Mouse (Mus musculus): ENCODE data around the gene Mrpl14. TPM values are rescaled to one million over a fixed set of nuclear protein-coding genes. Genes with fewer than 3 reads are reported as not detected.

Mrpl14 gene
- total RNA-seq (2014; rRNA removed), result 25.3 and 40.2 TPM in 2 replicates
- 98.6 and 120 TPM in 2 replicates for polyA plus RNA-seq (2015; fragmentation: Nextera tagmentation; extraction: Ambion mirVana)

GRCm38 (mm10) chr17:45686093-45686619 lies at the start of gene Mrpl14:
Mrpl14 (plus strand) TSS chr17:45686322.
- peak; percentile 28; the same call in 1 of the 2 replicates for TF ChIP-seq CTCF (IDR thresholded peaks at IDR 0.05; ENCODE audit: low read depth)
- H3K27ac ChIP-seq (ENCODE audit: low read depth, low read length), result peak within 1 kb of the TSS; percentile 84
- no peaks in the 10 kb centered on the region for H3K27me3 ChIP-seq (ENCODE audit: insufficient read depth, low read length)
- peak within 1 kb of the TSS; percentile 78 for H3K4me3 ChIP-seq (ENCODE audit: low read depth, low read length)
- H3K9me3 ChIP-seq (ENCODE audit: low read length), result no peaks in the 10 kb centered on the region
- 0% methylated on average over 31 of the region's 50 CpGs for WGBS
- H3K36me3 ChIP-seq (ENCODE audit: insufficient read depth), result no peaks in the 10 kb centered on the region
- peak; percentile 86 for ATAC-seq
- peak within 1 kb of the TSS; percentile 89 for H3K9ac ChIP-seq
- peak within 1 kb of the TSS; percentile 83 for H3K4me2 ChIP-seq (ENCODE audit: low read depth)
- peak; percentile 99 for DNase-seq
- peaks cover 11% of the 10 kb centered on the region; the same call in 1 of the 2 replicates for H3K4me1 ChIP-seq (ENCODE audit: insufficient read depth)

DNA sequence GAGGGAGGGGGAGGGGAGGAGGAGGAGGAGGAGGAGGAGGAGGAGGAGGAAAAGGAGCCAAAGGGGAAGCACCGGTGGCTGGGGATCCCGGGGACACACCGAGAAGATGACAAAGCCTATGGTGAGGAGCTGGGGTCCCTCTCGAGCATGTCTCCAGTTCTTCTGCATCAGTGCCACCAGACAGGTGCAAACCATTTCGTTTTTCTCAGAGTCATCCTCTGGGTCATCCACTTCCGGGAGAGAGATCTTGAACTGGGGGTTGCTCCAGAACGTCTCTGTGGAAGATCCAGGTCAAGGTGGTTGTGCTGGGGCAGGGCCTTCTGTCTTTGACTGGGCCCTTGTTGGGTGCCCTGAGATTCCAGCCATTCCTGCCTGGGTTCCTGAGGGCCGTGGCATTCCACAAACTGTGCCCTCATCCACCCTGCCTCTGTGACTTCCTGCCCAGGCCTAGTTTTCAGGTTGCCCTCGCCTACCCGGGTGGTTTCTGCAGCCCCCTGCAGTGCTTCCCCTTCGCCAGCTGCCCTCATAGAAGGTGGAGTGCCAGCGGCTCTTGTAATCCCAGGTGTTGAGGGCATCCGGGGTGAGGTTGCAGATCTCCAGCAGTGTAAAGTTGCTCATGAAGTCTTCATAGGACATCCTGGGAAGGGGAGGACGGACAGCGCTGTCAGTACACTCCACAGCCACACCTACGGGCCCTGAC lies 47.4 kb upstream of the Mrpl14 start:
- Histone ChIP-seq H3K27ac (ENCODE audit: low read depth, low read length) (no peak overlapping the region), H3K9ac (no peak overlapping the region), H3K4me1 (ENCODE audit: insufficient read depth) (no peaks in the 10 kb centered on the region), H3K36me3 (ENCODE audit: insufficient read depth) (no peaks in the 10 kb centered on the region), H3K27me3 (ENCODE audit: insufficient read depth, low read length) (no peaks in the 10 kb centered on the region), H3K9me3 (ENCODE audit: low read length) (no peaks in the 10 kb centered on the region), H3K4me2 (ENCODE audit: low read depth) (no peak overlapping the region), H3K4me3 (ENCODE audit: low read depth, low read length) (no peak overlapping the region)
- no peak for ATAC-seq
- no peak for TF ChIP-seq CTCF (IDR thresholded peaks at IDR 0.05; ENCODE audit: low read depth)
- WGBS, result 76% methylated on average over 16 of the region's 16 CpGs
- no peak for DNase-seq

GRCm38 (mm10) chr17:45641981-45642380 lies 44.1 kb upstream of the Mrpl14 start:
- Histone ChIP-seq H3K4me2 (ENCODE audit: low read depth) (no peak overlapping the region), H3K9me3 (ENCODE audit: low read length) (no peaks in the 10 kb centered on the region), H3K27me3 (ENCODE audit: insufficient read depth, low read length) (no peaks in the 10 kb centered on the region), H3K27ac (ENCODE audit: low read depth, low read length) (no peak overlapping the region), H3K4me1 (ENCODE audit: insufficient read depth) (no peaks in the 10 kb centered on the region), H3K9ac (no peak overlapping the region), H3K36me3 (ENCODE audit: insufficient read depth) (no peaks in the 10 kb centered on the region), H3K4me3 (ENCODE audit: low read depth, low read length) (no peak overlapping the region)
- no peak for DNase-seq
- ATAC-seq, result no peak
- TF ChIP-seq CTCF (IDR thresholded peaks at IDR 0.05; ENCODE audit: low read depth), result no peak
- 94% methylated on average over 8 of the region's 8 CpGs for WGBS

DNA sequence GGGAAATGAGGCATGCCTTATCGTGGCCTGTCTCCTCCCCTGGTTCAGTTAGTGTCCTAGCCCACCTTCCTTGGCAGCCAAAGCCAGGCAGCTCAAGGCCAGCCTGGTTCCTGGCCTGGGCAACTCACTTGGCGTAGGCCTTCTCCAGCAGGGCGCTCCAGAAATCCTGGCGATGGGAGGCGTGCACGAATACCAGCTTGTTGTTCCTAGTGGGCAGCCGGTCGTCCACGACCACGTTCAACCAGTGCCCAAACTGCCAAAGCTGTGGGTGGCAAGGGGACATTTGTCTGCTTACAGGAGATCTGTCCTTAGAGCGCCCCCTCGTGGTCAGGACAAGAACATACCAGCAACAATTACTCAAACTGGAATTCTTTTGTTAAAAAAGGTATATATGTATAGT lies 43.4 kb upstream of the Mrpl14 start:
- no peak overlapping the region for H3K27ac ChIP-seq (ENCODE audit: low read depth, low read length)
- no peaks in the 10 kb centered on the region for H3K27me3 ChIP-seq (ENCODE audit: insufficient read depth, low read length)
- 16% methylated on average over 12 of the region's 12 CpGs for WGBS
- ATAC-seq (peak; percentile 54; the same call in 1 of the 2 replicates), DNase-seq (peak; percentile 72)
- TF ChIP-seq CTCF (IDR thresholded peaks at IDR 0.05; ENCODE audit: low read depth), result peak; percentile 84
- H3K9me3 ChIP-seq (ENCODE audit: low read length), result no peaks in the 10 kb centered on the region
- no peaks in the 10 kb centered on the region for H3K36me3 ChIP-seq (ENCODE audit: insufficient read depth)
- H3K9ac ChIP-seq, result no peak overlapping the region
- H3K4me1 ChIP-seq (ENCODE audit: insufficient read depth), result no peaks in the 10 kb centered on the region
- H3K4me2 ChIP-seq (ENCODE audit: low read depth), result no peak overlapping the region
- no peak overlapping the region for H3K4me3 ChIP-seq (ENCODE audit: low read depth, low read length)

GRCm38 (mm10) chr17:45644185-45644584 lies 41.9 kb upstream of the Mrpl14 start:
- no peaks in the 10 kb centered on the region for H3K4me1 ChIP-seq (ENCODE audit: insufficient read depth)
- TF ChIP-seq CTCF (IDR thresholded peaks at IDR 0.05; ENCODE audit: low read depth), result 0 out of 2 replicates have a peak, but pooled peaks have one; percentile 30
- no peak overlapping the region for H3K9ac ChIP-seq
- H3K27ac ChIP-seq (ENCODE audit: low read depth, low read length), result no peak overlapping the region
- no peaks in the 10 kb centered on the region for H3K9me3 ChIP-seq (ENCODE audit: low read length)
- no peak overlapping the region for H3K4me2 ChIP-seq (ENCODE audit: low read depth)
- no peak for DNase-seq
- WGBS, result 91% methylated on average over 4 of the region's 4 CpGs
- ATAC-seq, result no peak
- no peak overlapping the region for H3K4me3 ChIP-seq (ENCODE audit: low read depth, low read length)
- H3K36me3 ChIP-seq (ENCODE audit: insufficient read depth), result no peaks in the 10 kb centered on the region
- H3K27me3 ChIP-seq (ENCODE audit: insufficient read depth, low read length), result no peaks in the 10 kb centered on the region

DNA sequence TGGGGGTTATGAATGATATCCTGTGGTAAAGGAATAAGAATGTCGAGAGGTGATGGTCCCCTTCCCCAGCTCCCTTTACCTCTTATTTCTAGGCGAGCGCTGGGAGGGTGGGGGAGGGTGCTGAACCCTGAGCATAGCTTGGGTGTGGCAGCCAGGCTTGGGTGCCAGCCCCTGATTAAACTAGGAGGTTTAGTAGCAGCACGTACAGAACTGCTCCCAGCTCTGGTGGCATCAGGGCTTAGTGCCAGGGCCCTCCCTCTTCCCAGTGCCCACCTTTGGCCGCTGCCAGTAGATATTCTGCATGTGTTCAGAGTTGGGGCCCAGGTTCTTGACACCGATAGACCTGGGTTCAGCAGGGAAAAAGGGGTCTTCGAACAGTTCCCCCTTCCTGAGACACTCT lies 32.9 kb upstream of the Mrpl14 start:
- ATAC-seq (no peak), DNase-seq (no peak)
- 71% methylated on average over 7 of the region's 7 CpGs for WGBS
- Histone ChIP-seq H3K4me3 (ENCODE audit: low read depth, low read length) (no peak overlapping the region), H3K27me3 (ENCODE audit: insufficient read depth, low read length) (no peaks in the 10 kb centered on the region), H3K27ac (ENCODE audit: low read depth, low read length) (no peak overlapping the region), H3K9me3 (ENCODE audit: low read length) (no peaks in the 10 kb centered on the region), H3K4me1 (ENCODE audit: insufficient read depth) (no peaks in the 10 kb centered on the region), H3K9ac (no peak overlapping the region), H3K36me3 (ENCODE audit: insufficient read depth) (no peaks in the 10 kb centered on the region), H3K4me2 (ENCODE audit: low read depth) (no peak overlapping the region)
- no peak for TF ChIP-seq CTCF (IDR thresholded peaks at IDR 0.05; ENCODE audit: low read depth)

GRCm38 (mm10) chr17:45655820-45656219 lies 30.3 kb upstream of the Mrpl14 start:
- Histone ChIP-seq H3K4me1 (ENCODE audit: insufficient read depth) (no peaks in the 10 kb centered on the region), H3K9me3 (ENCODE audit: low read length) (no peaks in the 10 kb centered on the region), H3K27ac (ENCODE audit: low read depth, low read length) (no peak overlapping the region), H3K4me3 (ENCODE audit: low read depth, low read length) (no peak overlapping the region), H3K4me2 (ENCODE audit: low read depth) (no peak overlapping the region), H3K27me3 (ENCODE audit: insufficient read depth, low read length) (no peaks in the 10 kb centered on the region), H3K9ac (no peak overlapping the region), H3K36me3 (ENCODE audit: insufficient read depth) (peaks cover 8% of the 10 kb centered on the region)
- DNase-seq, result no peak
- peak; percentile 30; the same call in 1 of the 2 replicates for ATAC-seq
- peak; percentile 54 for TF ChIP-seq CTCF (IDR thresholded peaks at IDR 0.05; ENCODE audit: low read depth)
- WGBS, result 30% methylated on average over 6 of the region's 6 CpGs

All from forebrain, postnatal 0 days (tissue).